Mouse (Mus musculus) spleen, adult 2 months (tissue): ENCODE data around the gene Gfer.

Experiments used
- CTCF ChIP-seq: fragments of 200-500 bp; IDR thresholded peaks from 2 replicates; pipeline ENCODE4 v1.5.1; 2011; ENCODE audit warnings: mild to moderate bottlenecking, inconsistent platforms; ENCODE audit not compliant: insufficient read depth, insufficient read length, insufficient replicate concordance; ENCODE audit errors: extremely low read depth
- POLR2A ChIP-seq: fragments of 200-500 bp; IDR thresholded peaks from 2 replicates; pipeline ENCODE4 v1.6.1; 2011; ENCODE audit warnings: low read depth, low read length, inconsistent platforms

GRCm38 (mm10) chr17:24736330-24737051 is 40.5 kb upstream of the Gfer start, which contains the start of gene Msrb1:
- TF ChIP-seq CTCF (no peak), POLR2A (peak; percentile 49; the same call in 1 of the 2 replicates)
